Mouse (Mus musculus) CD8-positive naive resting alpha-beta T cell, adult 2 months (primary cell): ENCODE data around the gene Rai1.

Experiments used
- DNase-seq, 2 experiments: peaks; one replicate each; pipeline ENCODE4 v3.0.0; 2022; ENCODE audit warnings: low read depth in 2 of 2, low spot score in 2 of 2

The Rai1 gene

GRCm38 (mm10) chr11:60161146-60161874 is 56.5 kb downstream of the Rai1 start:
- DNase-seq = no peak

DNA sequence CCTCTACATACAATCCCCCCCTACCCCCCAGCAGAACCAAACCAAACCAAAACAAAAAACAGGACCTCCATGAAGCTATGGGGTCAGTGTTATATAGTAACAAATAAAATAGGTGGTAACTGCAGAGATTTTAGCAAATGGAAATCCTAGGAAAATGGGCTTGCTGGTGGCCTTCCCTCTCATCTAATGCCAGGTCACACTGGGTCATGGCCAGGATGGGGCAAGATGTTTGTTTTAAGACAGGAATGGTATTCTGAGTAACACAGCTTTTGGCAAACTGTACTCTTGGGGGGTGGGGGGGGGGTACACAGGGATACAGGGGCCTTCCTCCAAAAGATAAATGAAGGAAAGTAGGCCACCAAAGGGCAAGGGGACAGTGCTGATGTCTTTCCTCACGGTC is 57.7 kb downstream of the Rai1 start:
- DNase-seq = no peak

GRCm38 (mm10) chr11:60163362-60163761 is 58.5 kb downstream of the Rai1 start:
- DNase-seq = no peak

DNA sequence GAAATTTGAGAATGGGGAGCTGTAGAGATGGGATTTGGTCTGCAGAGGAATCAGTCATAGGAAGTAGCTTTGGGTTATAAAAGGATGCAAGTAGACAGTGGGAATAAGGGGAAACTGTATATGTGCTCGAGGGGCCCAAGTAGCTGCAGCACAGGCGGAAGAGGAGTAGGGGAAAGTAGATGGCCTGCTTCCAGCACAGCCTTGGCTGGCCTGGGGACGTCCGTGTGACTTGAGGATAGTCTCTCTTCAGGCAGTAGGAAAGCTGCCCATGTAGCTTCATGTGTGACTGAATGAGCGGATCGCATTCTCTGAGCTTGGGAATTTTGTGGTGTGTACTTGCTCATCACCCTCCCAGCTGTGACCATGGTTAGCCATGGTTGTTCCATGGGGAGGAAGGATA is 59.6 kb downstream of the Rai1 start:
- no peak for DNase-seq

GRCm38 (mm10) chr11:60165076-60165475 is 60.3 kb downstream of the Rai1 start:
- no peak for DNase-seq

DNA sequence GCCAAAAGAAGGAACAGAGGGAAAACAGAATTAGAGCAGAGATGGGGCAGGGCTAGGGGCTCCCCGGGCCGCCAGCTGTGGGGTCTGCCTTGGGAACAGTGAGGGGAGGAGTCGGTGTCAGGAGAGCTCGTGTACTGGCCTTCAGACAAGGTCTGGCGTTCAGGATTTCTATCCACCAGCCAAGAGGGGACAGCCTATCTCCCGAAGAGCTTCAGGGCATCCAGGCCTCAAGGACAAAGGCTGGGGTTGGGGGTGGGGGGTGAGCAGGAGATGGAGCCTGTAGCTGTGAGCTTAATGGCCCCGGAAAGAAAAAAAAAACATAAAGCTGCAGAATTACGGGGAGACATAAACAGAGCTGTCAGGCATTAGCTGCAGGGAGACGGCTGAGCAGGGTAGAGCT is 64.0 kb downstream of the Rai1 start:
- no peak for DNase-seq

DNA sequence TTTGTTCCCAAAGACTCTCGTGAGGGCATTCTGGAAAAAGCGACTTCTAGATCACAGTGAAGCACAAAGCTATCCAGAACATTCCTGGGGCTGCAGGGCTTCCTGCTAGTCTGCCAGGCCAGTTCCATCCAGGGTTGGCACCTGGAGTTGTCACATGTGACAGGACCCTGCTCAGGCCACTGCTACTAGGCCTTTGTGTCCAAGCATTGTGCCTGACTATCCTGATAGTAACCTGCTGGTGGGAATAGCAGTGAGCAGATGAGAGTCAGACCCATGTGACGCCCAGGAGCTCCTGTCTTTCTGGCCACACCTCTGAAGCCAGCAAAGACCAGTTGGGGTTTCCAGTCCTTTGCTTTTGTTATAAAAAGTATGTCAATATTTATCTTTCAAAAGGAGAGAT is 67.3 kb downstream of the Rai1 start:
- DNase-seq = no peak

- no peak for DNase-seq
These were observed 68.9 kb downstream of the Rai1 start for GRCm38 (mm10) chr11:60173606-60174184.

- no peak for DNase-seq
These were observed 70.8 kb downstream of the Rai1 start for GRCm38 (mm10) chr11:60175371-60176181.

DNA sequence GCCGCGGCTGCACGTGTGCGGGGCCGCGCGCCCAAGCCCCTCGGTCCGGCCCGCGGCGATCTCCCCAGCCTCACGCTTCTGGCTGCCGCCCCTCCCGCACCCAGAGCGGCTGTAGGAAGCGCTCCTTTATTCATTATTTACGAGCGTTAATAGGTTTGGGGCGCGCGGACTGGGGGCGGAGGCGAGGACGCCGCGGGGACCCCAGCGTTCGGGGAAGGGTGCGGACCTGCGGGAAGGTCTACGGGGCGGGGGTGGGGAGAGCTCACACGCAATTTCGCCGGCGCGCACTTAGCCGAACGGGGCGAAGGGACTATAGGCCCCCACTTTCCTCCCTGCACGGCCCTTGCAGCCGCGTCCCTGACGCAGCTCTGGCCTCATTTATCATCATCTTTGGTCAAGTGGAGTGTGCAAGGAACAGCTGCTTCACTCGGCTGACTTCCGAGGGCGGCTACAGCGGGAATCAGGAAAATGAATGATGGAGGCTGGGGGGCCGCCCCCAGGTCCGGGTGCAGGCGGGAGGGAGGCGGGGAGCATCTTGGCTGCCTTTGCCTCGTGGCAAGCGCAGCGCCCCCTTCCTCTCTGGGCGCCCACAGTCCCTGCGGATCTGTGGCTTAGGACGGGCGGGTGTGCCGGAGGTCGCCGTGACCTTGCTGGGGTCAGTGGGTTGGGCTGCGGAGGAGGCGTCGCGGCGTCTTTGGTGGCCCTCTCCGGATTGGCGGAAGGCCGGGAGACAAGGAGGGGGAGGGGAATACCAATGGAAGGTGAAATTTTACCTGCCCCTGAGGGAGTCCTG is 71.6 kb downstream of the Rai1 start:
- DNase-seq = peak in 1 of 2 experiments; percentile 34

DNA sequence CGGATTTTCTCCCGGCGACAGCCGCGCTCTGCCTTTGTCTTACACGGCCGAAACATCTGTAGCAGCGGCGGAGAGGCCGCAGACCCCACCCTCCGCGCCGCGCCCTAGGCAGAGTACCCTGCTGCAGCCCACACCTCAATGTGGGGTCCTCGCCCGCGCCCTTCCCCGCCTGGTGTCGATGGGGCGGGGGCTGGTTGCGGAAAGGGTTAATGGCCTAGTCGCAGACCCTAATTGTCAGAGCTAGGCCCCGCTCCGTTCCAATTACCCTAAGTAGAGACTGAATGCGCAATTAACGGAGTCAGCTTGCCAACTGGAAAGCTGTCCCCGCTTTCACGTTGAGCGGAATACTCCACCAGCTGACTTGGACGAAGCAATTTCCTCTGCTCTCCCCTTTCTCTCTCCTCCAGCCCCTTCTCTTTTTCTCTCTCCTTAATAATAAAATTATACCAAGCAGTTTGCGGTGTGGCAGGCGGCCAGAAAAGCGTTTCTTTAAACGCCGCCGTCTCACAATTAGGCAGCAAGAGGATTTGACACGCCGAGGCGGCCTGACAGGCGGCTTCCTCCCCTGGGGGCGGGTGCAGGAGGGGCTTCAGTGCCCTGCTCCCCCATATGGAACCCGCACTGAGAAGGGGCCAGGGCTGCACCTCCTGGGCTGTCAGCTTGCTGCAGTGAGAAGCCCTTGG is 72.3 kb downstream of the Rai1 start:
- no peak for DNase-seq

GRCm38 (mm10) chr11:60178005-60178404 is 73.2 kb downstream of the Rai1 start:
- DNase-seq = no peak

DNA sequence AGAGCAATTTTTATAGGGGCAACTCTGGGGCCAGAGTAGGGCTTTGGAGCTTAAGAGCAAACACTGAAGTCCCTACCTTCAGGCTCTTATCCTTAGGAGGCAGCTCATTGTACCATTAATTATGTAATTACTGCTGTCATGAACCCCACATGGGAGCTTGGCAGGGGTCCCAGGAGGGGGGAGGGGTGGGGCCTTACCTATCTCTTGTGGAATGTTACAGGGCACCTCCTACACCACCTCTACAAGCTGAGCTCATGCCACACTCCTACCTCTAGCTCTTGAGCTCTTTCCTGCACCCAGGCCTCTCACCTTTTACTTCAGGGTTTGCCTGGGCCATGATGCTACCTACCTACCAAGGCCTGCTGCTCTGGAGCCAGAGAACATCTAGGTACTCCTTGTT is 73.7 kb downstream of the Rai1 start:
- no peak for DNase-seq

DNA sequence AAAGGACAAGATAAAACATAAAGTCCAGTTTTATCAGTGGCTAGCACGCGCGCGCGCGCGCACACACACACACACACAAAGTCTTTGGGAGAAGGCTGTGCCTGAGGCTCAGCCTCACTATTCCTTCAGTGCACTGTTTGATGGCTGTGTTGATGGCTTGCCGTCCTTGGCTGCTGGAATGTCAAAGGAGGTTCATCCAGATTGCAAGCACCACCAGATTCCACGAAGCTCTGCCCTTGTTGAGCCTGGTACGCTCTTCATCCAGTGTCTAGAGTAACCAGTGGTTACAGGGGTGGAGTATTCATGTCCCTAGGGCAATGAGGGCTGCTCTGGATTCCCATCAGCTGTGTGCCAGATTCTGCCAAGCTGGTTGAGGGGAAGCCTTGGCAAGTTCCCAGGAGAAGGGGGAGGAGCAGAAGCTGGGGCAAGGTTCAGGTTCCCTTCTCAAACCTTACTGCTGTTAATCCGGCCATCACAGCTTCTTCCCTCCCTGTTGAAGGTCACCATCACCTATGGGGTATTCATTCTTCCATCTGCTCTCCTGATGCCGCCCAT is 77.4 kb downstream of the Rai1 start:
- DNase-seq = no peak

GRCm38 (mm10) chr11:60182741-60183140 is 77.9 kb downstream of the Rai1 start:
- no peak for DNase-seq

DNA sequence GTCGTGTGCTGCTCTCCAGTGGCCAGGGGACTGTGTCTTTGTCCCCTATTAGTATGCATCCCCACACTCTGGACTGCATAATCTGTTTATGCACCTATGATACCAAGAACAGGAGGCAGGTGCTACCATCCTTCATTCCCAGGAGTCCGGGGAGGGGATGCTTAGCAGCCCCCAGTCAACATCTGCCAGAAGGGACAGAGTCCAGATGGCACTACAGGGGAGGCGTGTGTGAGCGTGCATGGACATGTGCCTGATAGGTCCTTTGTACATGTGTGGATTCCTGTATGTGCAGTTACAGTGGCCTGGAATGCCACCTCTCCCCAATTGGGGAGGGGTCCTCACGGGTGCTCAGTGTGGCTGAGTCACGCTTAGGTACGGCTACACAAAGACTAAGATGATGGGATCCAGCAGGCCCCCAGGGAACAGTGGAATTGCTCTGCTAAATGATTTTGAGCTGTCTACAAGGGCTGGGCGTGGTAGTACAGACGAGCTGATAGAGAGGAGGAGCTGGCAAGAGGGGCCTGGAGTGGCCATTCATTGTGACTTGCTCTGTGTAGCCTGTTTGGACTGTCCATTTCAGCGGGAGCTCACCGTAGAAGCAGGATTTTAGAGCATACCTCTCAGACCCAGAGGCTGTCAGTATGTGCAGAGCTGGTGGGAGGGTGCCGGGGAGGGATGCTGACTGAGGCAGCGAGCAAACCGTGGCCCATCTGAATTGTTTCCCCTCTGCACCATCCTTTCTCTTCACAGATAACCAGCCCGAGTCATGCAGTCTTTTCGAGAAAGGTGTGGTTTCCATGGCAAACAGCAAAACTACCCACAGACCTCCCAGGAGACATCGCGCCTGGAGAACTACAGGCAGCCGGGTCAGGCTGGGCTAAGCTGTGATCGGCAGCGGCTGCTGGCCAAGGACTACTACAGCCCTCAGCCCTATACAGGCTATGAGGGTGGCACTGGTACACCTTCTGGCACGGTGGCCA is 79.8 kb downstream of the Rai1 start:
- peak in 1 of 2 experiments; percentile 39 for DNase-seq

DNA sequence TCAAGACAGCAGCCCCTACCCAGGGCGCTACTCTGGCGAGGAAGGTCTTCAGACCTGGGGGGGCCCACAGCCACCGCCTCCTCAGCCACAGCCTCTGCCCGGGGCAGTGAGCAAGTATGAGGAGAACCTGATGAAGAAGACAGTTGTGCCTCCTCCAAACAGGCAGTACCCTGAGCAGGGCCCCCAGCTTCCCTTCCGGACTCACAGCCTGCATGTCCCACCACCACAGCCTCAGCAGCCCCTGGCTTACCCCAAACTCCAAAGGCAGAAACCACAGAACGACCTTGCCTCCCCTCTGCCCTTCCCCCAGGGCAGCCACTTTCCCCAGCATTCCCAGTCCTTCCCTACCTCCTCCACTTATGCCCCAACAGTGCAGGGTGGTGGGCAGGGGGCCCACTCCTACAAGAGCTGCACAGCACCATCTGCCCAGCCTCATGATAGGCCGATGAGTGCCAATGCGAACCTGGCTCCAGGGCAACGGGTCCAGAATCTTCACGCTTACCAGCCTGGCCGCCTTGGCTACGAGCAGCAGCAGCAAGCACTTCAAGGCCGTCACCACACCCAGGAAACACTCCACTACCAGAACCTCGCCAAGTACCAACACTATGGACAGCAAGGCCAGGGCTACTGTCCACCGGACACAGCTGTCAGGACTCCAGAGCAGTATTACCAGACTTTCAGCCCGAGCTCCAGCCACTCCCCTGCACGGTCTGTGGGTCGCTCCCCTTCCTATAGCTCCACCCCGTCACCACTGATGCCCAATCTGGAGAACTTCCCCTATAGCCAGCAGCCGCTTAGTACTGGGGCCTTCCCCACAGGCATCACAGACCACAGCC is 80.8 kb downstream of the Rai1 start:
- no peak for DNase-seq

DNA sequence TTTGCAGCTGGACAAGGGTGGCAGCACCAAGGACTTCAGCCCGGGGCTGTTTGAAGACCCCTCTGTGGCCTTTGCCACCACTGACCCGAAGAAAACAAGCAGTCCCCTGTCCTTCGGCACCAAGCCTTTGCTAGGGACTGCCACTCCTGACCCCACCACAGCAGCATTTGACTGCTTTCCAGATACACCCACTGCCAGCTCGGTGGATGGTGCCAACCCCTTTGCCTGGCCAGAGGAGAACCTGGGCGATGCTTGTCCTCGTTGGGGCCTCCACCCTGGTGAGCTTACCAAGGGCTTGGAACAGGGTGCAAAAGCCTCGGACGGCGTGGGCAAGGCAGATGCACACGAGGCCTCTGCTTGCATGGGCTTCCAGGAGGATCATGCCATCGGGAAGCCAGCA is 82.3 kb downstream of the Rai1 start:
- DNase-seq = no peak
